Mouse (Mus musculus) induced T-regulatory cell, adult 2 months (primary cell): ENCODE data around the gene Gm9970.
"Not testable (repeated sequence)": the region's sequence is repeated elsewhere in the genome, so short reads cannot be mapped to it uniquely, and the experiment has no call there.

Experiments
- DNase-seq: peaks from one replicate; pipeline ENCODE4 v3.0.0-alpha.2; 2012; ENCODE audit warnings: low read depth

Gene Gm9970

GRCm38 (mm10) chr5:31222696-31223095, 18.3 kb downstream of the Gm9970 start:
- DNase-seq, result no peak

- peak; percentile 64 for DNase-seq
Measured at GRCm38 (mm10) chr5:31221304-31221945, 19.6 kb downstream of the Gm9970 start.

- peak; percentile 98 for DNase-seq
Measured at GRCm38 (mm10) chr5:31220448-31221303, 20.4 kb downstream of the Gm9970 start, which contains the start of gene Ppm1g. Ppm1g (minus strand) TSS chr5:31220687.

- no peak for DNase-seq
Measured at GRCm38 (mm10) chr5:31219911-31220447, 21.1 kb downstream of the Gm9970 start.

GRCm38 (mm10) chr5:31219474-31219873, 21.6 kb downstream of the Gm9970 start:
- no peak for DNase-seq

- peak; percentile 69 for DNase-seq
Measured at GRCm38 (mm10) chr5:31219070-31219469, 22.0 kb downstream of the Gm9970 start.

GRCm38 (mm10) chr5:31218294-31218693, 22.7 kb downstream of the Gm9970 start:
- DNase-seq, result peak; percentile 77

GRCm38 (mm10) chr5:31216554-31216953, 24.5 kb downstream of the Gm9970 start:
- not testable (repeated sequence) for DNase-seq

GRCm38 (mm10) chr5:31204421-31204820, 36.6 kb downstream of the Gm9970 start:
- no peak for DNase-seq

GRCm38 (mm10) chr5:31203866-31204265, 37.2 kb downstream of the Gm9970 start:
- no peak for DNase-seq

GRCm38 (mm10) chr5:31202933-31203332, 38.1 kb downstream of the Gm9970 start:
- peak; percentile 20 for DNase-seq

- peak; percentile 98 for DNase-seq
Measured at GRCm38 (mm10) chr5:31201742-31202590, 39.1 kb downstream of the Gm9970 start, which contains the start of gene Zfp513. Zfp513 (minus strand) TSS chr5:31202303.

- DNase-seq, result peak; percentile 62
Measured at GRCm38 (mm10) chr5:31201042-31201741, 39.8 kb downstream of the Gm9970 start.

GRCm38 (mm10) chr5:31200327-31200768, 40.7 kb downstream of the Gm9970 start:
- DNase-seq, result peak; percentile 21

GRCm38 (mm10) chr5:31199893-31200292, 41.1 kb downstream of the Gm9970 start:
- no peak for DNase-seq

GRCm38 (mm10) chr5:31199321-31199892, 41.6 kb downstream of the Gm9970 start:
- no peak for DNase-seq

GRCm38 (mm10) chr5:31198616-31199320, 42.3 kb downstream of the Gm9970 start:
- DNase-seq, result no peak

- no peak for DNase-seq
Measured at GRCm38 (mm10) chr5:31198170-31198569, 42.9 kb downstream of the Gm9970 start.

GRCm38 (mm10) chr5:31197072-31197471, 44.0 kb downstream of the Gm9970 start:
- no peak for DNase-seq

GRCm38 (mm10) chr5:31196207-31196606, 44.8 kb downstream of the Gm9970 start:
- no peak for DNase-seq
